Mouse (Mus musculus): Measurements from ENCODE around the gene Hoxb5. TPM values are rescaled to one million over a fixed set of nuclear protein-coding genes. Genes with fewer than 3 reads are reported as not detected.

Hoxb5 gene
- 0.14 and 1.9 TPM in 2 replicates for polyA plus RNA-seq (2016; fragmentation: Nextera tagmentation; extraction: Ambion mirVana)

- Histone ChIP-seq H3K9me3 (replicated peaks) (no peaks in the 10 kb centered on the region), H3K36me3 (no peaks in the 10 kb centered on the region), H3K9ac (no peak within 1 kb of the TSS; the same call in 1 of the 2 replicates), H3K4me2 (peak within 1 kb of the TSS; percentile 57), H3K27me3 (replicated peaks) (peaks cover 99% of the 10 kb centered on the region), H3K27ac (ENCODE audit: poor library complexity, severe bottlenecking) (no peak within 1 kb of the TSS), H3K4me1 (replicated peaks) (peaks cover 18% of the 10 kb centered on the region), H3K4me3 (peak within 1 kb of the TSS; percentile 25)
- no peak for ATAC-seq (ENCODE audit: insufficient number of reproducible peaks, low FRiP score)
- under 1% methylated on average over 69 of the region's 69 CpGs for WGBS
Observed at GRCm38 (mm10) chr11:96303151-96304099, at the start of gene Hoxb5. TSS of gene Hoxb5 (plus strand) at chr11:96303336.

- Histone ChIP-seq H3K9ac (no peak overlapping the region), H3K9me3 (replicated peaks) (no peaks in the 10 kb centered on the region), H3K27me3 (replicated peaks) (peaks cover 100% of the 10 kb centered on the region), H3K27ac (ENCODE audit: poor library complexity, severe bottlenecking) (no peak overlapping the region), H3K4me1 (replicated peaks) (peaks cover 3% of the 10 kb centered on the region; the same call in 1 of the 2 replicates), H3K36me3 (no peaks in the 10 kb centered on the region), H3K4me3 (no peak overlapping the region), H3K4me2 (no peak overlapping the region)
- ATAC-seq (ENCODE audit: insufficient number of reproducible peaks, low FRiP score), result no peak
- 3% methylated on average over 11 of the region's 11 CpGs for WGBS
Observed at GRCm38 (mm10) chr11:96254221-96254620, 48.9 kb upstream of the Hoxb5 start.

- Histone ChIP-seq H3K36me3 (no peaks in the 10 kb centered on the region), H3K9ac (no peak overlapping the region), H3K4me3 (no peak overlapping the region), H3K27ac (ENCODE audit: poor library complexity, severe bottlenecking) (no peak overlapping the region), H3K27me3 (replicated peaks) (peaks cover 100% of the 10 kb centered on the region), H3K4me1 (replicated peaks) (peaks cover 6% of the 10 kb centered on the region; the same call in 1 of the 2 replicates), H3K4me2 (no peak overlapping the region), H3K9me3 (replicated peaks) (no peaks in the 10 kb centered on the region)
- WGBS, result 1% methylated on average over 39 of the region's 39 CpGs
- no peak for ATAC-seq (ENCODE audit: insufficient number of reproducible peaks, low FRiP score)
Observed at GRCm38 (mm10) chr11:96255111-96255995, 47.8 kb upstream of the Hoxb5 start.

DNA sequence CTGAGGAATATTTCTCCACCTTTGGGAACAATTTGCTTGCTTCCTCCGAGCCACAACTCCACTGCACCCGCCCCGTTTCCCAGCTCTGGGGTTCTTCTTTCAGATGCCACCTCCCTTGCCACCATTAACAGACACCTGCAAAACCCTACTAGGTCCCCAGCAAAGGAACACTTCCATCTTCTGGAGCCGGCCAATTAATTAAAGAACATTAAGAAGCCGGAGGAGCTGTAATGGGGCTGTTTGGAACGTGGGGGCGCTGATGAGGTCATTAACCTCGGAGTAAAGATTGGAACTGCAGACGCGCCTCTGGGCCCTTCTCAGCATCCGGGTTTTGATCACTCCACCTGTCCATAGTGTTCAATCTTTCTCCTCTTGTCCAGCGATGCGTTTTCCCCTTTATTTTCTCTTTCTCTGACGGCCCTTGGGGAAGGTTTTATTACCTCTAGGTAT is 47.1 kb upstream of the Hoxb5 start:
- Histone ChIP-seq H3K9ac (no peak overlapping the region), H3K4me3 (no peak overlapping the region), H3K27me3 (replicated peaks) (peaks cover 100% of the 10 kb centered on the region), H3K36me3 (no peaks in the 10 kb centered on the region), H3K4me2 (no peak overlapping the region), H3K27ac (ENCODE audit: poor library complexity, severe bottlenecking) (no peak overlapping the region), H3K4me1 (replicated peaks) (peaks cover 6% of the 10 kb centered on the region; the same call in 1 of the 2 replicates), H3K9me3 (replicated peaks) (no peaks in the 10 kb centered on the region)
- ATAC-seq (ENCODE audit: insufficient number of reproducible peaks, low FRiP score), result no peak
- 1% methylated on average over 14 of the region's 14 CpGs for WGBS

- Histone ChIP-seq H3K27ac (ENCODE audit: poor library complexity, severe bottlenecking) (no peak overlapping the region), H3K9ac (no peak overlapping the region), H3K36me3 (no peaks in the 10 kb centered on the region), H3K9me3 (replicated peaks) (no peaks in the 10 kb centered on the region), H3K4me1 (replicated peaks) (0 out of 2 replicates have a peak, but pooled peaks cover 2% of the 10 kb centered on the region), H3K4me3 (no peak overlapping the region), H3K27me3 (replicated peaks) (peaks cover 100% of the 10 kb centered on the region), H3K4me2 (no peak overlapping the region)
- WGBS, result 18% methylated on average over 2 of the region's 2 CpGs
- no peak for ATAC-seq (ENCODE audit: insufficient number of reproducible peaks, low FRiP score)
Observed at GRCm38 (mm10) chr11:96257141-96257540, 46.0 kb upstream of the Hoxb5 start.

- Histone ChIP-seq H3K36me3 (no peaks in the 10 kb centered on the region), H3K4me1 (replicated peaks) (0 out of 2 replicates have a peak, but pooled peaks cover 2% of the 10 kb centered on the region), H3K4me3 (no peak overlapping the region), H3K27ac (ENCODE audit: poor library complexity, severe bottlenecking) (no peak overlapping the region), H3K4me2 (no peak overlapping the region), H3K27me3 (replicated peaks) (peaks cover 100% of the 10 kb centered on the region), H3K9me3 (replicated peaks) (no peaks in the 10 kb centered on the region), H3K9ac (no peak overlapping the region)
- no peak for ATAC-seq (ENCODE audit: insufficient number of reproducible peaks, low FRiP score)
- 2% methylated on average over 2 of the region's 2 CpGs for WGBS
Observed at GRCm38 (mm10) chr11:96259038-96259437, 44.1 kb upstream of the Hoxb5 start.

- no peak overlapping the region for H3K4me3 ChIP-seq
- H3K4me1 ChIP-seq (replicated peaks), result 0 out of 2 replicates have a peak, but pooled peaks cover 2% of the 10 kb centered on the region
- WGBS, result 3% methylated on average over 1 of the region's 1 CpGs
- no peak for ATAC-seq (ENCODE audit: insufficient number of reproducible peaks, low FRiP score)
- H3K9me3 ChIP-seq (replicated peaks), result no peaks in the 10 kb centered on the region
- H3K9ac ChIP-seq, result no peak overlapping the region
- no peaks in the 10 kb centered on the region for H3K36me3 ChIP-seq
- H3K4me2 ChIP-seq, result no peak overlapping the region
- H3K27me3 ChIP-seq (replicated peaks), result peaks cover 100% of the 10 kb centered on the region
- no peak overlapping the region for H3K27ac ChIP-seq (ENCODE audit: poor library complexity, severe bottlenecking)
Observed at GRCm38 (mm10) chr11:96259511-96259910, 43.6 kb upstream of the Hoxb5 start.

DNA sequence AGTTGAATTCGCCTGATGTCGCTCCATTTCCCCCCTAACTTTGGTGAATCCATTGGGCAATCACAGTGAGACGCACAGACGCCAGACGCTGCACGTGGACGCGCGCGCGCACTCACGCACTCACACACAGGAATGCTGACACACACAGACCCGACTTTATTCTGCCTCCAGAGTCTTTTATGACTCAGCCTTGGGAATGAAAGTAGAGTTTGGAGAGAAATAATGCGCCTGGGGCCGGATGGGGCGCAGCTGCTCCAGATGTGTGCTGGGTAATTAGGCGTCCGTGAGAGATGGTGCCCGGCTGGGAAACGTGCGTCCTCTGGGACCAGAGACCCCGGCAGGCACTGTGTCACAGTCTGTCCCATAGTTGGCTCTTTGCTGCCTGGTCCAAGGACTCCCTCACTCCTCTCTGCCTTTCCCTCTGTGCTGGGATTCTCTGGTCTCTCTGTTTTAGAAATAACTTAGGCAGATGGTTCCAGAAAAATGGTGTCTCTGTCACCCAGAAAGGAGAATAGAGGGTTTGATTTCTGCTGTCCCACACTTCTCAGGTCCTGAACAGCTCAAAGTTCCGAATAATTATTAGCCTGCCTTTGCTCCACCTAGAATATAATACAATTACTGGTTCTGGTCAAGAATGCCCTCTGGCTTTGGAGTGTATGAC is 42.7 kb upstream of the Hoxb5 start:
- Histone ChIP-seq H3K4me1 (replicated peaks) (0 out of 2 replicates have a peak, but pooled peaks cover 2% of the 10 kb centered on the region), H3K4me2 (no peak overlapping the region), H3K27me3 (replicated peaks) (peaks cover 100% of the 10 kb centered on the region), H3K9ac (no peak overlapping the region), H3K9me3 (replicated peaks) (no peaks in the 10 kb centered on the region), H3K27ac (ENCODE audit: poor library complexity, severe bottlenecking) (no peak overlapping the region), H3K36me3 (no peaks in the 10 kb centered on the region), H3K4me3 (no peak overlapping the region)
- WGBS, result 2% methylated on average over 23 of the region's 23 CpGs
- no peak for ATAC-seq (ENCODE audit: insufficient number of reproducible peaks, low FRiP score)

DNA sequence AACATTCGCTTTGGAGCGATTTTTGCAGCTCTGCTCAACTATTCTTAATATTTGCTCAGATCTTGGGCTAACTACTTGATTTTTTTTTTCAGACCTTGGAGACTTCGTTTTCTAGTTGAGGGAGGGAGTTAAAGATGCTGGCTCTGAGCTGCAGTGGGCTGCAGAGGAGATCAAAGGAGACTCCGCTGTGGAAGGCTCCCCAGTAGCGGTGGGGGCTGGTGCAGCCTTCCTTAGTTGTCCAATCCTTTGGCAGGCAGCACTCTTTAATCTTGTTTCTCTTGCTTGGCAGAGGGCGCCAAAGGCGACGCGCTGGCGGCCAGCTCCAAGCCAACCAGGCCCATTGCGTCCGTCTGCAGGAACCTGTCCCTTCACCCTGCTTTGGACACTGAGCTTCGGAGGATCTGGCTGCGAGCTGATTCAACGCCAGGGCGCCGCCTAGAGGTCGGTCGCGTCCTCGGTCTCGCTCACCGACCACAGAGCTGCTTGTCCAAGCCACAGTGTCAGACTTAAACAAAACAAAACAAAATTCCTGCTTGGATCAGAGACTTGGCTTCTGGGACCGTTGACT is 41.7 kb upstream of the Hoxb5 start:
- Histone ChIP-seq H3K4me1 (replicated peaks) (peaks cover 6% of the 10 kb centered on the region), H3K4me3 (no peak overlapping the region), H3K27ac (ENCODE audit: poor library complexity, severe bottlenecking) (no peak overlapping the region), H3K36me3 (no peaks in the 10 kb centered on the region), H3K9me3 (replicated peaks) (no peaks in the 10 kb centered on the region), H3K4me2 (no peak overlapping the region), H3K27me3 (replicated peaks) (peaks cover 100% of the 10 kb centered on the region), H3K9ac (no peak overlapping the region)
- WGBS, result 2% methylated on average over 24 of the region's 24 CpGs
- no peak for ATAC-seq (ENCODE audit: insufficient number of reproducible peaks, low FRiP score)

- Histone ChIP-seq H3K4me3 (no peak overlapping the region), H3K27me3 (replicated peaks) (peaks cover 100% of the 10 kb centered on the region), H3K4me1 (replicated peaks) (peaks cover 6% of the 10 kb centered on the region), H3K27ac (ENCODE audit: poor library complexity, severe bottlenecking) (no peak overlapping the region), H3K36me3 (no peaks in the 10 kb centered on the region), H3K9ac (no peak overlapping the region), H3K9me3 (replicated peaks) (no peaks in the 10 kb centered on the region), H3K4me2 (no peak overlapping the region)
- 10% methylated on average over 6 of the region's 6 CpGs for WGBS
- ATAC-seq (ENCODE audit: insufficient number of reproducible peaks, low FRiP score), result no peak
Observed at GRCm38 (mm10) chr11:96262262-96262830, 40.8 kb upstream of the Hoxb5 start.

Measured in heart, embryonic 12.5 days (tissue).